Mouse (Mus musculus): ENCODE measurements around the gene Olfr656. TPM values are rescaled to one million over a fixed set of nuclear protein-coding genes. Genes with fewer than 3 reads are reported as not detected.

Gene Olfr656
- not detected in 2 replicates for total RNA-seq (2023)

GRCm38 (mm10) chr7:104613655-104614054 is at the start of gene Olfr656:
Olfr656 (plus strand) TSS chr7:104613955.

GRCm38 (mm10) chr7:104577014-104577413 is 36.7 kb upstream of the Olfr656 start, which contains the start of gene Olfr653:
Olfr653 (plus strand) TSS chr7:104577314.

GRCm38 (mm10) chr7:104586725-104587124 is 27.0 kb upstream of the Olfr656 start, which contains the start of gene Olfr654:
Olfr654 (plus strand) TSS chr7:104587025.

GRCm38 (mm10) chr7:104601679-104602078 is 12.1 kb upstream of the Olfr656 start, which contains the start of gene Olfr655:
Olfr655 (minus strand) TSS chr7:104601779.

GRCm38 (mm10) chr7:104624494-104624893 is 10.7 kb downstream of the Olfr656 start, which contains the start of gene Olfr657:
Olfr657 (plus strand) TSS chr7:104624794.

GRCm38 (mm10) chr7:104646841-104647482 is 33.2 kb downstream of the Olfr656 start, which contains the start of gene Olfr658:
Olfr658 (minus strand) TSS chr7:104647305.

GRCm38 (mm10) chr7:104666453-104666852 is 52.7 kb downstream of the Olfr656 start, which contains the start of gene Olfr659:
Olfr659 (plus strand) TSS chr7:104666753.

Other genes with a start within 250 kb of the Olfr656 start
- gene Trim30b, start 244.1 kb upstream of the Olfr656 start, total RNA-seq (2023): 62.0 and 62.1 TPM in 2 replicates
- 0.39 TPM in 1 of 2 replicates, not detected in the other for gene Trim30c, start 213.1 kb upstream of the Olfr656 start, total RNA-seq (2023)
- gene Trim30a, start 148.8 kb upstream of the Olfr656 start, total RNA-seq (2023): 35.5 and 45.3 TPM in 2 replicates
- 9.4 and 10.7 TPM in 2 replicates for gene Trim30d, start 106.1 kb upstream of the Olfr656 start, total RNA-seq (2023)
- not detected in 2 replicates for gene Olfr651, start 63.8 kb upstream of the Olfr656 start, total RNA-seq (2023)
- not detected in 2 replicates for gene Olfr652, start 53.1 kb upstream of the Olfr656 start, total RNA-seq (2023)
- not detected in 2 replicates for gene Olfr653, start 36.6 kb upstream of the Olfr656 start, total RNA-seq (2023)
- not detected in 2 replicates for gene Olfr654, start 26.9 kb upstream of the Olfr656 start, total RNA-seq (2023)
- gene Olfr655, start 12.2 kb upstream of the Olfr656 start, total RNA-seq (2023): 0.73 TPM in 1 of 2 replicates, not detected in the other
- not detected in 2 replicates for gene Olfr657, start 10.8 kb downstream of the Olfr656 start, total RNA-seq (2023)
- gene Olfr658, start 33.4 kb downstream of the Olfr656 start, total RNA-seq (2023): not detected in 2 replicates
- not detected in 2 replicates for gene Olfr659, start 52.8 kb downstream of the Olfr656 start, total RNA-seq (2023)
- not detected in 2 replicates for gene Olfr661, start 72.5 kb downstream of the Olfr656 start, total RNA-seq (2023)
- gene Usp17le, start 163.5 kb downstream of the Olfr656 start, total RNA-seq (2023): not detected in 2 replicates
- gene Usp17lb, start 228.6 kb downstream of the Olfr656 start, total RNA-seq (2023): 0.47 and 0.57 TPM in 2 replicates
- not detected in 2 replicates for gene Usp17la, start 243.1 kb downstream of the Olfr656 start, total RNA-seq (2023)